Mouse (Mus musculus): ENCODE data around the gene Olfr1251. TPM values are rescaled to one million over a fixed set of nuclear protein-coding genes. Genes with fewer than 3 reads are reported as not detected.
"Not testable (repeated sequence)": the region's sequence is repeated elsewhere in the genome, so short reads cannot be mapped to it uniquely, and the experiment has no call there.

Gene Olfr1251
- not detected in 2 replicates for polyA plus RNA-seq (2016; fragmentation: Nextera tagmentation; extraction: Ambion mirVana)

GRCm38 (mm10) chr2:89671836-89672235 lies at the start of gene Olfr1251:
Olfr1251 (minus strand) TSS chr2:89671936.
- Histone ChIP-seq H3K27ac (no peak within 1 kb of the TSS), H3K4me3 (no peak within 1 kb of the TSS)

GRCm38 (mm10) chr2:89691980-89692379 lies 20.2 kb upstream of the Olfr1251 start:
- no peak for DNase-seq (ENCODE audit: low spot score)
- H3K27me3 ChIP-seq (ENCODE audit: insufficient read depth, poor library complexity, severe bottlenecking), result no peaks in the 10 kb centered on the region
- H3K4me3 ChIP-seq, result no peak overlapping the region
- H3K27ac ChIP-seq, result no peak overlapping the region
- H3K4me1 ChIP-seq, result no peaks in the 10 kb centered on the region
- no peaks in the 10 kb centered on the region for H3K9me3 ChIP-seq
- 86% methylated on average over 6 of the region's 6 CpGs for WGBS
- no peaks in the 10 kb centered on the region for H3K36me3 ChIP-seq

More at GRCm38 (mm10) chr2:89671836-89672235, at the start of gene Olfr1251:
- no peaks in the 10 kb centered on the region for H3K4me1 ChIP-seq
- H3K36me3 ChIP-seq, result no peaks in the 10 kb centered on the region
- no peak for DNase-seq (ENCODE audit: low spot score)
- H3K27me3 ChIP-seq (ENCODE audit: insufficient read depth, poor library complexity, severe bottlenecking), result no peaks in the 10 kb centered on the region
- H3K9me3 ChIP-seq, result no peaks in the 10 kb centered on the region

GRCm38 (mm10) chr2:89661367-89661766 lies 10.4 kb downstream of the Olfr1251 start, which contains the start of gene Olfr1250:
Olfr1250 (minus strand) TSS chr2:89661467.
- Histone ChIP-seq H3K27ac (no peak within 1 kb of the TSS), H3K36me3 (no peaks in the 10 kb centered on the region), H3K4me1 (no peaks in the 10 kb centered on the region), H3K4me3 (no peak within 1 kb of the TSS), H3K27me3 (ENCODE audit: insufficient read depth, poor library complexity, severe bottlenecking) (no peaks in the 10 kb centered on the region), H3K9me3 (no peaks in the 10 kb centered on the region)
- DNase-seq (ENCODE audit: low spot score), result no peak

GRCm38 (mm10) chr2:89634883-89635282 lies 36.9 kb downstream of the Olfr1251 start, which contains the start of gene Olfr1249:
Olfr1249 (minus strand) TSS chr2:89634983.
- no peaks in the 10 kb centered on the region for H3K4me1 ChIP-seq
- H3K27ac ChIP-seq, result no peak within 1 kb of the TSS
- no peak within 1 kb of the TSS for H3K4me3 ChIP-seq
- DNase-seq (ENCODE audit: low spot score), result no peak
- H3K9me3 ChIP-seq, result no peaks in the 10 kb centered on the region
- H3K36me3 ChIP-seq, result no peaks in the 10 kb centered on the region
- 88% methylated on average over 2 of the region's 2 CpGs for WGBS
- no peaks in the 10 kb centered on the region for H3K27me3 ChIP-seq (ENCODE audit: insufficient read depth, poor library complexity, severe bottlenecking)

- H3K36me3 ChIP-seq; H3K27ac ChIP-seq; H3K4me3 ChIP-seq; H3K27me3 ChIP-seq (ENCODE audit: insufficient read depth, poor library complexity, severe bottlenecking); H3K4me1 ChIP-seq; H3K9me3 ChIP-seq; DNase-seq (ENCODE audit: low spot score): not testable (repeated sequence)
- WGBS, result 88% methylated on average over 1 of the region's 1 CpGs
These were observed 53.6 kb downstream of the Olfr1251 start, which contains the start of gene Olfr1248 for GRCm38 (mm10) chr2:89618145-89618544. Olfr1248 (minus strand) TSS chr2:89618245.

Other genes starting within 250 kb of the Olfr1251 start
- gene Olfr1240, start 228.9 kb downstream of the Olfr1251 start, polyA plus RNA-seq (2016; fragmentation: Nextera tagmentation; extraction: Ambion mirVana), result not detected in 2 replicates
- gene Olfr1241, start 184.8 kb downstream of the Olfr1251 start, polyA plus RNA-seq (2016; fragmentation: Nextera tagmentation; extraction: Ambion mirVana), result not detected in 2 replicates
- gene Olfr1242, start 173.6 kb downstream of the Olfr1251 start, polyA plus RNA-seq (2016; fragmentation: Nextera tagmentation; extraction: Ambion mirVana), result not detected in 2 replicates
- not detected in 2 replicates for gene Olfr1243, start 140.4 kb downstream of the Olfr1251 start, polyA plus RNA-seq (2016; fragmentation: Nextera tagmentation; extraction: Ambion mirVana)
- gene Olfr1245, start 93.5 kb downstream of the Olfr1251 start, polyA plus RNA-seq (2016; fragmentation: Nextera tagmentation; extraction: Ambion mirVana), result not detected in 2 replicates
- gene Olfr1246, start 78.8 kb downstream of the Olfr1251 start, polyA plus RNA-seq (2016; fragmentation: Nextera tagmentation; extraction: Ambion mirVana), result not detected in 2 replicates
- gene Olfr1247, start 57.8 kb downstream of the Olfr1251 start, polyA plus RNA-seq (2016; fragmentation: Nextera tagmentation; extraction: Ambion mirVana), result not detected in 2 replicates
- gene Olfr1248, start 53.7 kb downstream of the Olfr1251 start, polyA plus RNA-seq (2016; fragmentation: Nextera tagmentation; extraction: Ambion mirVana), result not detected in 2 replicates
- not detected in 2 replicates for gene Olfr1249, start 37.0 kb downstream of the Olfr1251 start, polyA plus RNA-seq (2016; fragmentation: Nextera tagmentation; extraction: Ambion mirVana)
- gene Olfr1250, start 10.5 kb downstream of the Olfr1251 start, polyA plus RNA-seq (2016; fragmentation: Nextera tagmentation; extraction: Ambion mirVana), result not detected in 2 replicates
- not detected in 2 replicates for gene Olfr1252, start 53.1 kb upstream of the Olfr1251 start, polyA plus RNA-seq (2016; fragmentation: Nextera tagmentation; extraction: Ambion mirVana)
- gene Olfr1253, start 85.2 kb upstream of the Olfr1251 start, polyA plus RNA-seq (2016; fragmentation: Nextera tagmentation; extraction: Ambion mirVana), result not detected in 2 replicates
- gene Olfr1254, start 121.7 kb upstream of the Olfr1251 start, polyA plus RNA-seq (2016; fragmentation: Nextera tagmentation; extraction: Ambion mirVana), result not detected in 2 replicates
- not detected in 2 replicates for gene Olfr1255, start 140.1 kb upstream of the Olfr1251 start, polyA plus RNA-seq (2016; fragmentation: Nextera tagmentation; extraction: Ambion mirVana)
- not detected in 2 replicates for gene Olfr1256, start 169.6 kb upstream of the Olfr1251 start, polyA plus RNA-seq (2016; fragmentation: Nextera tagmentation; extraction: Ambion mirVana)
- not detected in 2 replicates for gene Olfr48, start 176.3 kb upstream of the Olfr1251 start, polyA plus RNA-seq (2016; fragmentation: Nextera tagmentation; extraction: Ambion mirVana)
- not detected in 2 replicates for gene Olfr1257, start 206.5 kb upstream of the Olfr1251 start, polyA plus RNA-seq (2016; fragmentation: Nextera tagmentation; extraction: Ambion mirVana)

Data from heart, embryonic 10.5 days (tissue).